Mouse (Mus musculus): ENCODE measurements around the gene Eif1b.

GRCm38 (mm10) chr9:120455768-120456655, 36.0 kb upstream of the Eif1b start:
- no peak for TF ChIP-seq GABPA (IDR thresholded peaks at IDR 0.05; ENCODE audit: insufficient replicate concordance, low read depth, low read length)
- no peak for TF ChIP-seq EP300 (IDR thresholded peaks at IDR 0.05; ENCODE audit: low read length)
- TF ChIP-seq CHD2 (IDR thresholded peaks at IDR 0.05; ENCODE audit: low read length), result no peak
- TF ChIP-seq UBTF (IDR thresholded peaks at IDR 0.05; ENCODE audit: low read depth, low read length), result no peak
- TF ChIP-seq ZC3H11A (IDR thresholded peaks at IDR 0.05; ENCODE audit: low read depth, low read length), result no peak

All from CH12.LX (cell line).